In the genomic region with DNA sequence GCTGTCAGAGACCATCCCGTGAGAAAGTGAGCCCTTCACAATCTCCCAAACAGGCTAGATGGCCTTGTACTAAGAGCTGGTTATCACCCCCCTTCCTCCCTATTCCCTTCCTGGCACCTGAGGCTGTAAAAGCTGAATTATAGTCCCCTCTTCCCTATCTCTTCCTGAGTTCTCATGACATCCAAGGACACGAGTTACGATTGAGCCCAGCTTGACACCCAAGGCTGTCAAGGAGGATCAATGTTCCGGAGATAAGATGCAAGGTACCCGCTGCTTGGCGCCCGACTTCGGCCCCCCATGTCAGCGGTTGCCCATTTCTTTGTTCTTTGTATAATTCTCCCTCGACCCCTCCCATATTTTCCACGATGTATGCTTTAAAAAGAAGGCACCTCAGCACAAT, we compare ENCODE assay signal across 6 mouse cellular contexts. TPM values are rescaled to one million over a fixed set of nuclear protein-coding genes. Genes with fewer than 3 reads are reported as not detected.
A peak's percentile ranks its signal among the peaks of the same experiment; 100 is the strongest.
DNase-seq lines count a peak whose midpoint lies in the region; TF ChIP-seq lines count a peak whose summit lies in the region.
"Not testable (repeated sequence)": the region's sequence is repeated elsewhere in the genome, so short reads cannot be mapped to it uniquely, and the experiment has no call there.

No protein-coding gene starts in this region.

- intact Hi-C loops in gastrocnemius, adult 2 months (cut with DNase I): not testable (repeated sequence)

- H3K27me3 ChIP-seq in liver, adult 2 months (ENCODE audit: control insufficient read depth, insufficient read depth, low read length): not testable (repeated sequence)

- peak overlapping the region; percentile 65; the same call in 1 of the 2 replicates for H3K27ac ChIP-seq in gastrocnemius, adult 2 months
- peak overlapping the region; percentile 61 for H3K27ac ChIP-seq in liver, adult 2 months (replicated peaks; ENCODE audit: insufficient read depth, low read depth, low read length)

- TF ChIP-seq POLR2A in liver, adult 2 months (IDR thresholded peaks at IDR 0.05; ENCODE audit: extremely low read depth, insufficient read depth, low read length): not testable (repeated sequence)

- not testable (repeated sequence) for H3K36me3 ChIP-seq in liver, adult 2 months (ENCODE audit: control insufficient read depth, insufficient read depth, low read length)

- not testable (repeated sequence) for H3K4me3 ChIP-seq in gastrocnemius, adult 2 months; liver, adult 2 months (ENCODE audit: insufficient read depth, low read depth, low read length)

- peaks cover 19% of the 10 kb centered on the region for H3K4me1 ChIP-seq in liver, adult 2 months (ENCODE audit: control insufficient read depth, insufficient read depth, low read length)

- H3K79me2 ChIP-seq in liver, adult 2 months (ENCODE audit: control insufficient read depth, insufficient read depth, low read length): not testable (repeated sequence)

- H3K9ac ChIP-seq in liver, adult 2 months (ENCODE audit: low read depth, low read length): not testable (repeated sequence)

- peak; percentile 44 for DNase-seq in adrenal gland, adult 2 months
- DNase-seq in adrenal gland, postnatal 10 days: peak; percentile 41
- DNase-seq in adrenal gland, postnatal 36 days: peak; percentile 30 to 46
- not testable (repeated sequence) for DNase-seq in gastrocnemius, adult 2 months; liver, adult 2 months (ENCODE audit: extremely low read depth, low read depth, low spot score)
- peak; percentile 46 for DNase-seq in testis, postnatal 14 days (ENCODE audit: low spot score)

- TF ChIP-seq CTCF in gastrocnemius, adult 2 months (IDR thresholded peaks at IDR 0.05); liver, adult 2 months (IDR thresholded peaks at IDR 0.05; ENCODE audit: low read depth, low read length): not testable (repeated sequence)

- WGBS in liver, adult 2 months: 87% methylated on average over 11 of the region's 11 CpGs

RNA-seq across cellular contexts. Expression of a gene that starts 36.6 kb away (rescaled TPM):
- 100 to 1,000 TPM; 112 to 251 TPM for total RNA-seq in adrenal gland, adult 2 months (2021)
- 3.2 and 5.2 TPM in 2 replicates for polyA plus RNA-seq in adrenal gland, adult 2 months (2012; rRNA removed)
- 10 to 100 TPM; 29.7 to 40.7 TPM for total RNA-seq in adrenal gland, postnatal 10 days (2021)
- 100 to 1,000 TPM in 1 of 2 experiments, 10 to 100 TPM in 1; 48.9 to 330 TPM for total RNA-seq in adrenal gland, postnatal 36 days (2021)
- 100 to 1,000 TPM in 1 of 2 experiments, 10 to 100 TPM in 1; 86.6 to 180 TPM for total RNA-seq in gastrocnemius, adult 2 months (2021)
- total RNA-seq in liver, adult 2 months (2014; rRNA removed): 515 and 885 TPM in 2 replicates
- polyA plus RNA-seq in liver, adult 2 months (2012; rRNA removed): 277 and 442 TPM in 2 replicates
